Mouse (Mus musculus) ES-E14 (cell line): ENCODE measurements at regions not wholly inside any gene's neighbourhood (a gene's known extent, or its start where the extent isn't known, plus 50 kb on each side); places are given as distances from the start of the nearest gene placed in this dataset.

Source experiments
- DNase-seq: peaks from one replicate; pipeline ENCODE4 v3.0.0-alpha.2; 2013; ENCODE audit warnings: low read depth, low spot score
- H3K27ac ChIP-seq: 2 replicates; pipeline ENCODE4 v1.5.1; 2012; ENCODE audit warnings: low read depth, mild to moderate bottlenecking, low read length, moderate library complexity, mixed read lengths; ENCODE audit not compliant: poor library complexity, insufficient read depth, severe bottlenecking
- H3K36me3 ChIP-seq: 2 replicates; pipeline ENCODE4 v1.6.1; 2012; ENCODE audit warnings: mild to moderate bottlenecking, low read length, moderate library complexity, mixed read lengths; ENCODE audit not compliant: control insufficient read depth, poor library complexity, insufficient read depth, severe bottlenecking
- H3K4me1 ChIP-seq, 2 experiments: fragments of 150-350 bp in 1 of 2; sonication (generic) in 1 of 2; 2 replicates each; pipeline ENCODE4 v1.6.1; 2012; ENCODE audit warnings: low read length in 2 of 2, mild to moderate bottlenecking in 1 of 2, mixed read lengths in 1 of 2; ENCODE audit not compliant: control insufficient read depth in 2 of 2, insufficient read depth in 2 of 2, poor library complexity in 1 of 2
- H3K4me3 ChIP-seq, 2 experiments: fragments of 150-350 bp in 1 of 2; sonication (generic) in 1 of 2; 2 replicates each; pipeline ENCODE4 v1.5.1; 2012; ENCODE audit warnings: low read length in 2 of 2, low read depth in 1 of 2, mild to moderate bottlenecking in 1 of 2, mixed read lengths in 1 of 2; ENCODE audit not compliant: insufficient read depth in 1 of 2, poor library complexity in 1 of 2, severe bottlenecking in 1 of 2
- H3K9ac ChIP-seq: 2 replicates; pipeline ENCODE4 v1.6.1; 2012; ENCODE audit warnings: low read depth, mild to moderate bottlenecking, low read length, mixed read lengths; ENCODE audit not compliant: poor library complexity, insufficient read depth, severe bottlenecking
- H3K9me3 ChIP-seq: fragments of 150-350 bp; sonication (generic); 2 replicates; pipeline ENCODE4 v1.6.1; 2012; ENCODE audit warnings: low read depth, mild to moderate bottlenecking, low read length; ENCODE audit not compliant: control insufficient read depth, insufficient read depth
- CHD2 ChIP-seq: IDR thresholded peaks from 2 replicates; pipeline ENCODE4 v1.6.1; 2014; ENCODE audit warnings: mild to moderate bottlenecking, low read depth, low read length, inconsistent platforms
- HCFC1 ChIP-seq: IDR thresholded peaks from 2 replicates; pipeline ENCODE4 v1.6.1; 2012; ENCODE audit warnings: low read length, inconsistent platforms, borderline replicate concordance; ENCODE audit not compliant: insufficient read depth
- MAFK ChIP-seq: IDR thresholded peaks from 2 replicates; pipeline ENCODE4 v1.6.1; 2014; ENCODE audit warnings: mild to moderate bottlenecking, low read depth, low read length, inconsistent platforms; ENCODE audit not compliant: insufficient read depth
- ZC3H11A ChIP-seq: IDR thresholded peaks from 2 replicates; pipeline ENCODE4 v1.6.1; 2012; ENCODE audit warnings: low read depth, mild to moderate bottlenecking, inconsistent platforms, low read length, borderline replicate concordance
- ZNF384 ChIP-seq: IDR thresholded peaks from 2 replicates; pipeline ENCODE4 v1.6.1; 2012; ENCODE audit warnings: low read depth, low read length, inconsistent platforms
- in situ Hi-C, 2 experiments: fragments of 600-800 bp; cut with MboI; formaldehyde crosslinking; loops; one replicate each; pipeline ENCODE4 v1.15.1; 2025; ENCODE audit warnings: low sequenced_read_pairs in 2 of 2, inconsistent platforms in 1 of 2; ENCODE audit not compliant: unreplicated experiment in 2 of 2

GRCm38 (mm10) chr8:126789076-126789475 lies 156.6 kb downstream of the Tomm20 start:
- Histone ChIP-seq H3K9me3 (no peaks in the 10 kb centered on the region), H3K4me3 (no peak overlapping the region), H3K9ac (no peak overlapping the region), H3K27ac (no peak overlapping the region), H3K36me3 (no peaks in the 10 kb centered on the region), H3K4me1 (no peaks in the 10 kb centered on the region)
- in situ Hi-C loops: no loop called here
- DNase-seq: no peak
- TF ChIP-seq ZNF384 (no peak), CHD2 (no peak), HCFC1 (no peak), ZC3H11A (no peak), MAFK (no peak)

DNA sequence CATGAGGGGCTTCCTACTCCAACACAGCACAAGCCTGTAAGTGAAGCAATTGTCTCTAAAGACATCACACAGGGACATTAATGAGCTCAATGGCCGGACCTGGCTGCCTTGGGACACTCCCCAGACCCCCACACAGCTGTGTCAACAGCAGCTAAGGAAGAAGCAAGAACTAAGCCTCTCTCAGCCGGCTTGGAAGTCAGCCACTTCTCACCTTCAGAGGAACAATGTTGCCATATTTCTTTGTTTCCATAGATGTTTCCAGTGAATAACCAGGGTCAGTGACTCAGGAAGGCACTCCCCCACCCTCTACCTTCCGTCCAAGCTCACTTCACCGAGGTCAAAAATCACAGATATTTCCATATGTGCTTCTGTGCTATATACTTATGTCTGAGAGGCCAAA lies 157.0 kb downstream of the Tomm20 start:
- H3K4me3 ChIP-seq: no peak overlapping the region
- in situ Hi-C loops: no loop called here
- H3K27ac ChIP-seq: no peak overlapping the region
- no peaks in the 10 kb centered on the region for H3K36me3 ChIP-seq
- TF ChIP-seq MAFK: no peak
- no peak for TF ChIP-seq ZNF384
- no peak for TF ChIP-seq CHD2
- TF ChIP-seq HCFC1: no peak
- TF ChIP-seq ZC3H11A: no peak
- H3K4me1 ChIP-seq: no peaks in the 10 kb centered on the region
- H3K9me3 ChIP-seq: no peaks in the 10 kb centered on the region
- no peak for DNase-seq
- no peak overlapping the region for H3K9ac ChIP-seq

- in situ Hi-C loops: no loop called here
- Histone ChIP-seq H3K4me1 (no peaks in the 10 kb centered on the region), H3K9me3 (no peaks in the 10 kb centered on the region), H3K27ac (no peak overlapping the region), H3K4me3 (no peak overlapping the region), H3K9ac (no peak overlapping the region), H3K36me3 (no peaks in the 10 kb centered on the region)
- DNase-seq: no peak
- no peak for TF ChIP-seq ZNF384
- no peak for TF ChIP-seq ZC3H11A
- TF ChIP-seq MAFK: no peak
- TF ChIP-seq CHD2: no peak
- no peak for TF ChIP-seq HCFC1
These were observed 158.2 kb downstream of the Tomm20 start for GRCm38 (mm10) chr8:126787398-126787797.

DNA sequence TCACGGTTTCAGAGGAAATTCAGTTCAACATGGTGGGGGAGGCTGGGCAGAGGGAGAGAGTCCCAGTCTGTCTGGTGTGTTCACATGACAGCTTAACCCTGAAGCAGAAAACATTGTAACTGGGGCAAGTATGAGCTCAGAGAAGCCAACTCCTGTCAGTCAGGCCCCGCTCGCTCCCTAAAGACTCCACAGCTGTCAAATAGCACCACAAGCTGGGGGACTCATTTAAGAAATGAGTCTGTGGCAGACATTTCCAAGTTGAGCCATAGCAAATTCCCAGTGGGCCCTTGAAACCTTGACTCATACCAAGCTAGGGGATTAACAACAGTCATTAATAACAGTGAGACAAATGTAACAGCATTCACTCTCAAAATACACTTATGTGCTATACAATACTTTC lies 160.4 kb downstream of the Tomm20 start:
- H3K9me3 ChIP-seq: no peaks in the 10 kb centered on the region
- H3K36me3 ChIP-seq: no peaks in the 10 kb centered on the region
- TF ChIP-seq HCFC1 (no peak), ZNF384 (no peak), ZC3H11A (no peak)
- no peak overlapping the region for H3K9ac ChIP-seq
- DNase-seq: no peak
- H3K4me3 ChIP-seq: no peak overlapping the region
- H3K27ac ChIP-seq: no peak overlapping the region
- no peaks in the 10 kb centered on the region for H3K4me1 ChIP-seq
- in situ Hi-C loops: no loop called here

- no peak overlapping the region for H3K4me3 ChIP-seq
- no peak overlapping the region for H3K9ac ChIP-seq
- no peak for DNase-seq
- H3K27ac ChIP-seq: no peak overlapping the region
- H3K4me1 ChIP-seq: no peaks in the 10 kb centered on the region
- no peaks in the 10 kb centered on the region for H3K36me3 ChIP-seq
- no peaks in the 10 kb centered on the region for H3K9me3 ChIP-seq
- no peak for TF ChIP-seq MAFK
- no peak for TF ChIP-seq CHD2
- no peak for TF ChIP-seq ZC3H11A
- TF ChIP-seq HCFC1: no peak
- in situ Hi-C loops: no loop called here
These were observed 161.0 kb downstream of the Tomm20 start for GRCm38 (mm10) chr8:126784604-126785003.
